Mouse (Mus musculus): ENCODE measurements at regions not wholly inside any gene's neighbourhood (a gene's known extent, or its start where the extent isn't known, plus 50 kb on each side); places are given as distances from the start of the nearest gene placed in this dataset.
"Not testable (repeated sequence)": the region's sequence is repeated elsewhere in the genome, so short reads cannot be mapped to it uniquely, and the experiment has no call there.

DNA sequence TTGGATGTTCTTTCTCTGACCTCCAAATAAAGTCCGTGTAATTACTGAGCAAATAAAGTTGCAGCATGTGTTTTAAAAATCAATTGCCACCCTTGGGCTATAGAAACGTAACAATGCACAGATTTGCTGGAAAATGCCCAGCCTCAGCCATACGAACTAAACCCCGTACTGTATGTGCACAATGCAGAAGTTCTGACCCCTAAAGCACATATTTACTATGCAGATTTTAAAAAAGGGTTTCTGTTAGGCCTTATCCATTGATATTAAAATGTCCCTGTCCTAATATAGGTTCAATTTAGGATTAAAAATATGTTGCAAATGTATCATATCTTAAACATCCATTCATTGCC lies 126.5 kb upstream of the Otx2 start:
- Histone ChIP-seq H3K9me3 (replicated peaks; ENCODE audit: control insufficient read depth, low read length) (no peaks in the 10 kb centered on the region), H3K27ac (ENCODE audit: low read length) (no peak overlapping the region), H3K9ac (ENCODE audit: low read length) (no peak overlapping the region), H3K4me3 (ENCODE audit: low read length) (no peak overlapping the region), H3K36me3 (ENCODE audit: control insufficient read depth, insufficient read depth) (no peaks in the 10 kb centered on the region), H3K4me1 (ENCODE audit: control insufficient read depth, insufficient read depth, low read length) (no peaks in the 10 kb centered on the region), H3K27me3 (ENCODE audit: control insufficient read depth, insufficient read depth, low read length) (no peaks in the 10 kb centered on the region), H3K4me2 (ENCODE audit: low read depth, low read length) (no peak overlapping the region)
- 73% methylated on average over 4 of the region's 4 CpGs for WGBS
- no peak for ATAC-seq (replicated peaks; ENCODE audit: extremely low read depth, insufficient read depth, low FRiP score)

DNA sequence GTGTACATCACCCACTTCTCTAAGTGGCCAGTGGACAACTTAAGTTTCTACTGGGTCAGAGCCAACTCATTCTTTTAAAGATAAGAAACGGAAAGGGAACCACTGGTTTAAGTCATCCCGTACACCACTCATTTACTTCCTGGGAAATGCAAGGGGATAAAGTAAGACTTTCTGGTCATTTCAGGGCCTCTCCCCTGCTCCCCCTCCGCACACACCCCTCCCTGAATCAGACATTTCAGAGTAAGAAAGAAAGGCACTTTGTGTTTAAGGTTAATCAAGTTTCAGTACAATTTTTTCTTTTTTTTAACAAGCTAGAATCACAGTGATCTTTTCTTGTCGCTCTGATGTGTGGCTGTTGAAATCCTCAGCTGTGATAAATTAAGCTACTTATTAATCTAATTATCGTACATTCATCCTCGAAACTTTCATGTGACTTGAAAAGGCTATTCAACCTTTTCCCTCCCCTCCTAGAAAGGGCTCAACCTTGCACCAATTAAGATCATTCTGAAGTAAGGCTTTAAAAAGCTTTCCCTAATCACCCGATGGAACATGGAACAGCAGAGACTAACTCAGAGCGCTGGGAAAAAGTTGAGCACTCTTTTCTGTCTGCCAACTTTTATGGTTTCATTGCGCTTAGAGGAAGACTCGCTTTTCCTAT lies 126.0 kb upstream of the Otx2 start:
- no peak overlapping the region for H3K4me2 ChIP-seq (ENCODE audit: low read depth, low read length)
- H3K9me3 ChIP-seq (replicated peaks; ENCODE audit: control insufficient read depth, low read length), result no peaks in the 10 kb centered on the region
- H3K4me1 ChIP-seq (ENCODE audit: control insufficient read depth, insufficient read depth, low read length), result no peaks in the 10 kb centered on the region
- H3K36me3 ChIP-seq (ENCODE audit: control insufficient read depth, insufficient read depth), result no peaks in the 10 kb centered on the region
- H3K27ac ChIP-seq (ENCODE audit: low read length), result no peak overlapping the region
- ATAC-seq (replicated peaks; ENCODE audit: extremely low read depth, insufficient read depth, low FRiP score), result no peak
- H3K27me3 ChIP-seq (ENCODE audit: control insufficient read depth, insufficient read depth, low read length), result no peaks in the 10 kb centered on the region
- H3K4me3 ChIP-seq (ENCODE audit: low read length), result no peak overlapping the region
- 67% methylated on average over 10 of the region's 10 CpGs for WGBS
- no peak overlapping the region for H3K9ac ChIP-seq (ENCODE audit: low read length)

GRCm38 (mm10) chr14:48791507-48791906 lies 117.9 kb upstream of the Otx2 start:
- no peaks in the 10 kb centered on the region for H3K4me1 ChIP-seq (ENCODE audit: control insufficient read depth, insufficient read depth, low read length)
- no peak overlapping the region for H3K27ac ChIP-seq (ENCODE audit: low read length)
- H3K9ac ChIP-seq (ENCODE audit: low read length), result no peak overlapping the region
- no peaks in the 10 kb centered on the region for H3K27me3 ChIP-seq (ENCODE audit: control insufficient read depth, insufficient read depth, low read length)
- no peak overlapping the region for H3K4me3 ChIP-seq (ENCODE audit: low read length)
- no peak for ATAC-seq (replicated peaks; ENCODE audit: extremely low read depth, insufficient read depth, low FRiP score)
- H3K36me3 ChIP-seq (ENCODE audit: control insufficient read depth, insufficient read depth), result no peaks in the 10 kb centered on the region
- WGBS, result 79% methylated on average over 5 of the region's 5 CpGs
- H3K9me3 ChIP-seq (replicated peaks; ENCODE audit: control insufficient read depth, low read length), result no peaks in the 10 kb centered on the region
- H3K4me2 ChIP-seq (ENCODE audit: low read depth, low read length), result no peak overlapping the region

DNA sequence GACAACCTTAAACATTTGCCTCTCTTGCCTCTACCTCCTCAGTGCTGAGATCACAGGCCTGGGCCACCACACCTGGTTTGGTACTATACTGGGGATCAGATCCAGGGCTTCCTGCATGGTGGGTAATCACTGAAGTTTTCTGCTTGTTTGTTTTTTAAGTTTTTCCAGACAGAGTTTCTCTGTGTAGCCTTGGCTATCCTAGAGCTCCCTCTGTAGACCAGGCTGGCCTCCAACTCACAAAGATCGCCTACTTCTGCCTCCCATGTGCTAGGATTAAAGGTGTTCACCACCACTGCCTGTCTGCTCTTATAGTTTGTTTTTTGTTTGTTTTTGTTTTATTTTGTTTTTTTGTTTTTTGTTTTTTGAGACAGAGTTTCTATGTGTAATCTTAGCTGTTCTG lies 105.7 kb upstream of the Otx2 start:
- Histone ChIP-seq H3K4me2 (ENCODE audit: low read depth, low read length) (no peak overlapping the region), H3K4me3 (ENCODE audit: low read length) (no peak overlapping the region), H3K4me1 (ENCODE audit: control insufficient read depth, insufficient read depth, low read length) (no peaks in the 10 kb centered on the region), H3K27me3 (ENCODE audit: control insufficient read depth, insufficient read depth, low read length) (no peaks in the 10 kb centered on the region), H3K27ac (ENCODE audit: low read length) (no peak overlapping the region), H3K9ac (ENCODE audit: low read length) (no peak overlapping the region), H3K36me3 (ENCODE audit: control insufficient read depth, insufficient read depth) (no peaks in the 10 kb centered on the region), H3K9me3 (replicated peaks; ENCODE audit: control insufficient read depth, low read length) (no peaks in the 10 kb centered on the region)
- no peak for ATAC-seq (replicated peaks; ENCODE audit: extremely low read depth, insufficient read depth, low FRiP score)
- WGBS, result 63% methylated on average over 1 of the region's 1 CpGs

- Histone ChIP-seq H3K9me3 (replicated peaks; ENCODE audit: control insufficient read depth, low read length) (no peaks in the 10 kb centered on the region), H3K4me1 (ENCODE audit: control insufficient read depth, insufficient read depth, low read length) (no peaks in the 10 kb centered on the region), H3K36me3 (ENCODE audit: control insufficient read depth, insufficient read depth) (no peaks in the 10 kb centered on the region), H3K9ac (ENCODE audit: low read length) (no peak overlapping the region), H3K4me2 (ENCODE audit: low read depth, low read length) (no peak overlapping the region), H3K4me3 (ENCODE audit: low read length) (no peak overlapping the region), H3K27me3 (ENCODE audit: control insufficient read depth, insufficient read depth, low read length) (no peaks in the 10 kb centered on the region), H3K27ac (ENCODE audit: low read length) (no peak overlapping the region)
- ATAC-seq (replicated peaks; ENCODE audit: extremely low read depth, insufficient read depth, low FRiP score), result no peak
- 75% methylated on average over 9 of the region's 9 CpGs for WGBS
Measured at GRCm38 (mm10) chr14:48770832-48771231, 97.2 kb upstream of the Otx2 start.

DNA sequence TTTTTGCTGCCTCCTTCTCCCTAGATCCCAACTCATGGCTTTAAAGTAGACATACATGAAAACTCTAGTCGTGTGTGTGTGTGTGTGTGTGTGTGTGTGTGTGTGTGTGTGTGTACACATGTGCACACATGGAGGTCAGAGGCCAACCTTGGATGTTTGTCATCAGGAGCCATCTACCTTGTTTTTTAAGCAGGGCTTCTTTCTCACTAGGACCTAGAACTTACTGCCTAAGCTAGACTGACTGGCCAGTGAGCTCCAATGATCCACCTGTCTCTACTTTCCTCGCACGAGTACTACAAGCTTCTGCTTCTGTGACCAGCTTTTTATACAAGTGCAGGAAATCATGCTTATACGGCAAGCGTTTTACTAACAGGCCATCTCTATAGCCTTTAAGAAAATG lies 89.1 kb upstream of the Otx2 start:
- no peaks in the 10 kb centered on the region for H3K4me1 ChIP-seq (ENCODE audit: control insufficient read depth, insufficient read depth, low read length)
- no peaks in the 10 kb centered on the region for H3K9me3 ChIP-seq (replicated peaks; ENCODE audit: control insufficient read depth, low read length)
- no peaks in the 10 kb centered on the region for H3K27me3 ChIP-seq (ENCODE audit: control insufficient read depth, insufficient read depth, low read length)
- 77% methylated on average over 5 of the region's 5 CpGs for WGBS
- no peak for ATAC-seq (replicated peaks; ENCODE audit: extremely low read depth, insufficient read depth, low FRiP score)
- H3K4me3 ChIP-seq (ENCODE audit: low read length), result no peak overlapping the region
- no peaks in the 10 kb centered on the region for H3K36me3 ChIP-seq (ENCODE audit: control insufficient read depth, insufficient read depth)
- H3K9ac ChIP-seq (ENCODE audit: low read length), result no peak overlapping the region
- H3K27ac ChIP-seq (ENCODE audit: low read length), result no peak overlapping the region
- H3K4me2 ChIP-seq (ENCODE audit: low read depth, low read length), result no peak overlapping the region

- Histone ChIP-seq H3K27me3 (ENCODE audit: control insufficient read depth, insufficient read depth, low read length) (no peaks in the 10 kb centered on the region), H3K4me1 (ENCODE audit: control insufficient read depth, insufficient read depth, low read length) (no peaks in the 10 kb centered on the region), H3K36me3 (ENCODE audit: control insufficient read depth, insufficient read depth) (no peaks in the 10 kb centered on the region), H3K27ac (ENCODE audit: low read length) (no peak overlapping the region), H3K9ac (ENCODE audit: low read length) (no peak overlapping the region), H3K4me2 (ENCODE audit: low read depth, low read length) (no peak overlapping the region), H3K9me3 (replicated peaks; ENCODE audit: control insufficient read depth, low read length) (no peaks in the 10 kb centered on the region), H3K4me3 (ENCODE audit: low read length) (no peak overlapping the region)
- ATAC-seq (replicated peaks; ENCODE audit: extremely low read depth, insufficient read depth, low FRiP score), result no peak
- 66% methylated on average over 7 of the region's 7 CpGs for WGBS
Measured at GRCm38 (mm10) chr14:48761002-48761648, 87.5 kb upstream of the Otx2 start.

DNA sequence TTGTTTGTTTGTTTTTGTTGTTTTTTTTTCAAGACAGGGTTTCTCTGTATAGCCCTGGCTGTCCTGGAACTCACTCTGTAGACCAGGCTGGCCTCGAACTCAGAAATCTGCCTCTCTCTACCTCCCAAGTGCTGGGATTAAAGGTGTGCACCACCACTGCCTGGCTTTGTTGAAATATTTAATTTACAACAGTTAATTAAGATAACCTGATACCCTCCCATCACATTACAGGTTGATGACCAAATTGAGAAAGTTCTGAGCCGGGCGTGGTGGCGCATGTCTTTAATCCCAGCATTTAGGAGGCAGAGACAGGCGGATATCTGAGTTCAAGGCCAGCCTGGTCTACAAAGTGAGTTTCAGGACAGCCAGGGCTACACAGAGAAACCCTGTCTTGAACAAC lies 81.5 kb upstream of the Otx2 start:
- not testable (repeated sequence) for H3K9me3 ChIP-seq (replicated peaks; ENCODE audit: control insufficient read depth, low read length); ATAC-seq (replicated peaks; ENCODE audit: extremely low read depth, insufficient read depth, low FRiP score); H3K4me3 ChIP-seq (ENCODE audit: low read length); H3K36me3 ChIP-seq (ENCODE audit: control insufficient read depth, insufficient read depth); H3K27ac ChIP-seq (ENCODE audit: low read length); H3K9ac ChIP-seq (ENCODE audit: low read length); H3K4me1 ChIP-seq (ENCODE audit: control insufficient read depth, insufficient read depth, low read length); H3K4me2 ChIP-seq (ENCODE audit: low read depth, low read length); H3K27me3 ChIP-seq (ENCODE audit: control insufficient read depth, insufficient read depth, low read length)
- 88% methylated on average over 5 of the region's 5 CpGs for WGBS

DNA sequence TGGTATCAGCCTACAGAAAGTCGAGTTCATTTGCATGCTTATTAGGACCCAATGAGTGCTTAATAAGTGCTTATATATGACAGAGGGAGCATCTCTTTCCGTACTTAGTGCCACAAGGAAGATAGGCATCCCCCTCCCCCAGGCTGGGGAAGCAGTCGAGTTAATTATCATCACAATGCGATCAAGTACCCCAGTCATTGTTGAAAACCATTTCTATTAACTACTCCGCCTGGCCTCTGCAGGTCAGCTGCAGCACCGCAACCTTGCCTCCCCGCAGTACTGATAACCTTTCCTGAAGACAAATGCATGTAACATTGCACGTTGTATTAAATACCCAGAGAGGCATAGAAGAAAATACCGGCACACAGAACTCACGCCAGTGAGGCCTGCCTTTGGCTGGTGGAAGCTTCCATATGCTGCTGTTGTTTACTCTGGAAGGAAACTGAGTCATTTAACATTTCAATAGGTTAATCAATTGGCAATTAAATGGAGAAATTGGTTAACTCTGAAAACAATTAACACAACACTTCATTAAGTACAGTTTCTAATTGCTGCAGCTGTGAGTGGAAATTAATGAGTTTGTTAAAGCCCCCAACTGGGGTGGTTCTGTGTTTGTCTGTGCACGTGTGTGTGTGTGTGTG lies 80.6 kb upstream of the Otx2 start:
- 37% methylated on average over 11 of the region's 11 CpGs for WGBS
- H3K4me2 ChIP-seq (ENCODE audit: low read depth, low read length), result no peak overlapping the region

More for the DNA sequence above, 80.6 kb upstream of the Otx2 start:
- no peaks in the 10 kb centered on the region for H3K9me3 ChIP-seq (replicated peaks; ENCODE audit: control insufficient read depth, low read length)
- ATAC-seq (replicated peaks; ENCODE audit: extremely low read depth, insufficient read depth, low FRiP score), result no peak
- H3K4me3 ChIP-seq (ENCODE audit: low read length), result no peak overlapping the region
- H3K27me3 ChIP-seq (ENCODE audit: control insufficient read depth, insufficient read depth, low read length), result peaks cover 6% of the 10 kb centered on the region; the same call in 1 of the 2 replicates
- no peak overlapping the region for H3K27ac ChIP-seq (ENCODE audit: low read length)
- no peak overlapping the region for H3K9ac ChIP-seq (ENCODE audit: low read length)
- H3K36me3 ChIP-seq (ENCODE audit: control insufficient read depth, insufficient read depth), result no peaks in the 10 kb centered on the region
- H3K4me1 ChIP-seq (ENCODE audit: control insufficient read depth, insufficient read depth, low read length), result peaks cover 3% of the 10 kb centered on the region

All from heart, embryonic 16.5 days (tissue).